Mouse (Mus musculus) testis, adult 10 weeks (tissue): ENCODE data around the gene Nab2. TPM values are rescaled to one million over a fixed set of nuclear protein-coding genes. Genes with fewer than 3 reads are reported as not detected.

Experiments
- polyA plus RNA-seq: library from polyadenylated mRNA; stranded (reverse); fragments of 350-450 nt; fragmentation: Illumina TruSeq; extraction: RNeasy Lipid Tissue Mini Kit (QIAGEN cat#74804); gene quantifications from one replicate; pipeline ENCODE4 v1.2.3, GENCODE M21; 2014; ENCODE audit warnings: low read depth, low replicate concordance

Gene Nab2
- polyA plus RNA-seq: 2.2 TPM

GRCm38 (mm10) chr10:127668093-127669050, at the start of gene Nab2:
TSS of gene Nab2 (minus strand) at chr10:127668568.

GRCm38 (mm10) chr10:127704766-127705220, 36.4 kb upstream of the Nab2 start, which contains the start of gene Myo1a:
TSS of gene Myo1a (plus strand) at chr10:127705170.

GRCm38 (mm10) chr10:127666501-127667268, 1.7 kb downstream of the Nab2 start, which contains the start of gene Nemp1:
TSS of gene Nemp1 (plus strand) at chr10:127666901.

GRCm38 (mm10) chr10:127642772-127643552, 25.4 kb downstream of the Nab2 start, which contains the start of gene Stat6:
TSS of gene Stat6 (plus strand) at chr10:127642986.

DNA sequence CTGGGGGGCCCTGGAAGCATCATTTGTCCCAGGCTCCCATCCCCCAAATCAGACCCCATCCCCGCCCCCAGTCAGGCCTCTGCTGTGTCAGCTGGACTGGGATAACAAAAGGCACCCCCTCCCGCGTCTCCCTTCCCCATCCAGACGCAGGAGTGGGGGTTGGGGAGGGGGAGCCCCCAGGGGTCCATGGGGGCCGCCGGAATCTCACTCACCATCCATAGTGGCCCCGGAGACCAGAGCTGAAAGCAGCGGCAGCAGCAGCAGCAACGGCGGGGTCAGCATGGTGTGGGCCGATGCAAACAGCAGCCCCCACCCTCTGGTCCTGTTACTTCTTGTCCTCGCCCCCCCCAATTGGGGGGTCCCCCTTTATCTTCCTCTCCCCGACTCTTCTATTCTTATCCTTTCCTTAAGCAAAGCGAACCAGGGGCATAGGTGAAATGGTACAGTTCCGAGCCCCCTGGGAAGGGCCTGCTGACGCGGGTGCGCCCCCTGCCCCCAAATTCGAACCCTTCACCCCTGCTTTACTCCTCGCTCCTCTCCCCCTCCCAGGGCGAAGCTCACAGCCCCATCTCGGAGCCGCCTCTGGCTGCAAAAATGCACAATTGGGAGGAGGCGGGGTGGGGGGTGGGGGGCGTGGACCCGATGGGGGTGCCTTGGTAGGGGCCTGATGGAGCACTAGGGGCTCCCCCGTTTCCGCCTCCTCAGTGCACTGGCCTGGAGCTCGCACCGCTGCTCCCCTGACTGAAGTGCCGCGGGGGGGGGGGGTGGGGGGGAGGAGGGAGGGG, 47.8 kb downstream of the Nab2 start, which contains the start of gene Lrp1:
Gene Lrp1 (minus strand): TSS at position 743 of the 785 bp plus-strand sequence.

Other genes starting within 250 kb of the Nab2 start
- gene Stac3, start 166.9 kb downstream of the Nab2 start, polyA plus RNA-seq: not detected
- gene Ndufa4l2, start 153.6 kb downstream of the Nab2 start, polyA plus RNA-seq: 10.5 TPM
- 0.81 TPM for gene Shmt2, start 146.1 kb downstream of the Nab2 start, polyA plus RNA-seq
- gene Nxph4, start 134.0 kb downstream of the Nab2 start, polyA plus RNA-seq: not detected
- 0.77 TPM for gene Lrp1, start 47.4 kb downstream of the Nab2 start, polyA plus RNA-seq
- 1.3 TPM for gene Stat6, start 25.6 kb downstream of the Nab2 start, polyA plus RNA-seq
- gene Nemp1, start 1.7 kb downstream of the Nab2 start, polyA plus RNA-seq: 76.1 TPM
- gene Myo1a, start 36.6 kb upstream of the Nab2 start, polyA plus RNA-seq: 2.4 TPM
- gene Tac2, start 55.9 kb upstream of the Nab2 start, polyA plus RNA-seq: not detected
- 2.0 TPM for gene Zbtb39, start 71.0 kb upstream of the Nab2 start, polyA plus RNA-seq
- gene Gpr182, start 83.2 kb upstream of the Nab2 start, polyA plus RNA-seq: 0.13 TPM
- 0.04 TPM for gene Rdh1, start 91.2 kb upstream of the Nab2 start, polyA plus RNA-seq
- gene Rdh16f1, start 91.2 kb upstream of the Nab2 start, polyA plus RNA-seq: not detected
- gene Rdh9, start 107.8 kb upstream of the Nab2 start, polyA plus RNA-seq: 0.45 TPM
- 0.13 TPM for gene Rdh16, start 132.6 kb upstream of the Nab2 start, polyA plus RNA-seq
- not detected for gene Rdh19, start 181.4 kb upstream of the Nab2 start, polyA plus RNA-seq
- not detected for gene Rdh16f2, start 197.9 kb upstream of the Nab2 start, polyA plus RNA-seq
- gene Rdh7, start 220.2 kb upstream of the Nab2 start, polyA plus RNA-seq: not detected
- 0.69 TPM for gene Sdr9c7, start 229.9 kb upstream of the Nab2 start, polyA plus RNA-seq